Mouse (Mus musculus): ENCODE data around the gene Pou2f1.

GRCm38 (mm10) chr1:165976672-165977448 is 25.6 kb downstream of the Pou2f1 start:
- TF ChIP-seq CTCF (IDR thresholded peaks at IDR 0.05; ENCODE audit: borderline replicate concordance, control insufficient read depth, extremely low read depth, insufficient read depth, low read length, poor library complexity) (no peak), POLR2A (IDR thresholded peaks at IDR 0.05; ENCODE audit: control insufficient read depth, extremely low read depth, insufficient read depth, low read length, poor library complexity) (no peak)

Measured in thymus, adult 2 months (tissue).